Mouse (Mus musculus): ENCODE data around the gene Prdx3. TPM values are rescaled to one million over a fixed set of nuclear protein-coding genes. Genes with fewer than 3 reads are reported as not detected.
A peak's percentile ranks its signal among the peaks of the same experiment; 100 is the strongest.
"Not testable (repeated sequence)": the region's sequence is repeated elsewhere in the genome, so short reads cannot be mapped to it uniquely, and the experiment has no call there.

Prdx3 gene
- polyA plus RNA-seq, 1 experiment from 2014 or later: 93.8 TPM

GRCm38 (mm10) chr19:60890391-60891122 lies 16.2 kb upstream of the Prdx3 start:
- no peaks in the 10 kb centered on the region for H3K27me3 ChIP-seq
- peak; percentile 69 for ATAC-seq (ENCODE audit: low FRiP score)
- H3K9ac ChIP-seq: peak overlapping the region; percentile 84
- H3K4me3 ChIP-seq: peak overlapping the region; percentile 80
- H3K4me1 ChIP-seq (replicated peaks): peaks cover 29% of the 10 kb centered on the region
- WGBS: under 1% methylated on average over 38 of the region's 41 CpGs
- peak overlapping the region; percentile 60 for H3K4me2 ChIP-seq
- no peaks in the 10 kb centered on the region for H3K36me3 ChIP-seq
- no peaks in the 10 kb centered on the region for H3K9me3 ChIP-seq
- H3K27ac ChIP-seq: peak overlapping the region; percentile 96

- Histone ChIP-seq H3K9ac (peak within 1 kb of the TSS; percentile 84), H3K27ac (peak within 1 kb of the TSS; percentile 96), H3K36me3 (no peaks in the 10 kb centered on the region), H3K4me2 (peak within 1 kb of the TSS; percentile 60), H3K9me3 (no peaks in the 10 kb centered on the region), H3K4me1 (replicated peaks) (peaks cover 24% of the 10 kb centered on the region), H3K4me3 (peak within 1 kb of the TSS; percentile 80), H3K27me3 (no peaks in the 10 kb centered on the region)
- peak; percentile 99 for ATAC-seq (ENCODE audit: low FRiP score)
- under 1% methylated on average over 55 of the region's 55 CpGs for whole genome bisulfite sequencing
These were observed 15.5 kb upstream of the Prdx3 start, which contains the start of gene Grk5 for GRCm38 (mm10) chr19:60889714-60890315. Gene Grk5, plus strand, starts transcription at chr19:60889749.

GRCm38 (mm10) chr19:60889101-60889713 lies 14.9 kb upstream of the Prdx3 start:
- peak overlapping the region; percentile 96 for H3K27ac ChIP-seq
- ATAC-seq (ENCODE audit: low FRiP score): peak; percentile 11
- 5% methylated on average over 17 of the region's 17 CpGs for WGBS

GRCm38 (mm10) chr19:60887637-60888036 lies 13.3 kb upstream of the Prdx3 start:
- no peak overlapping the region for H3K4me3 ChIP-seq
- H3K9ac ChIP-seq: no peak overlapping the region
- no peaks in the 10 kb centered on the region for H3K27me3 ChIP-seq
- H3K4me1 ChIP-seq (replicated peaks): peaks cover 23% of the 10 kb centered on the region
- no peak overlapping the region for H3K27ac ChIP-seq
- 89% methylated on average over 2 of the region's 2 CpGs for WGBS
- H3K4me2 ChIP-seq: no peak overlapping the region
- ATAC-seq (ENCODE audit: low FRiP score): no peak
- H3K9me3 ChIP-seq: no peaks in the 10 kb centered on the region
- no peaks in the 10 kb centered on the region for H3K36me3 ChIP-seq

More at GRCm38 (mm10) chr19:60889101-60889713, 14.9 kb upstream of the Prdx3 start:
- peak overlapping the region; percentile 80 for H3K4me3 ChIP-seq
- peaks cover 24% of the 10 kb centered on the region for H3K4me1 ChIP-seq (replicated peaks)
- no peaks in the 10 kb centered on the region for H3K9me3 ChIP-seq
- no peaks in the 10 kb centered on the region for H3K36me3 ChIP-seq
- H3K4me2 ChIP-seq: peak overlapping the region; percentile 54
- H3K27me3 ChIP-seq: no peaks in the 10 kb centered on the region
- H3K9ac ChIP-seq: peak overlapping the region; percentile 84

DNA sequence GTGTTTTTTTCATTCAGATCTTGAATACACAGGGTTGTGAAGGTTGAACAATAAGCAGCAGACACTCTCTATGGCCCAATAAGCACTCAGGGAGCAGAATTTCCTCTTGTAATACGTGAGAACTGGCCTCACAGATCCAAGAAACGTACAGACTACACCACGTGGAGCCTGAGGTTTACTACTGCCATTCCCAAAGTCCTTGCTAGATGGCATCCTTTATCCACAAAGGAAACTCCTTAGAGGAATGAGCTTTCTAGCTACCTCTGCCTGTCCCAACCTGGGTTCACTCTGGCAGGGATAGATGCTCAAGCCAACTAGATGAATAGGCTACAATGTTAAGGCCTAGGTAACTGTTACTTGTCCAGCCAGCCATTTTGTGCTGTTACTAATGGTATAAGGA lies 8.8 kb upstream of the Prdx3 start:
- peak; percentile 52; the same call in 1 of the 2 replicates for ATAC-seq (ENCODE audit: low FRiP score)
- WGBS: 5% methylated on average over 3 of the region's 3 CpGs

DNA sequence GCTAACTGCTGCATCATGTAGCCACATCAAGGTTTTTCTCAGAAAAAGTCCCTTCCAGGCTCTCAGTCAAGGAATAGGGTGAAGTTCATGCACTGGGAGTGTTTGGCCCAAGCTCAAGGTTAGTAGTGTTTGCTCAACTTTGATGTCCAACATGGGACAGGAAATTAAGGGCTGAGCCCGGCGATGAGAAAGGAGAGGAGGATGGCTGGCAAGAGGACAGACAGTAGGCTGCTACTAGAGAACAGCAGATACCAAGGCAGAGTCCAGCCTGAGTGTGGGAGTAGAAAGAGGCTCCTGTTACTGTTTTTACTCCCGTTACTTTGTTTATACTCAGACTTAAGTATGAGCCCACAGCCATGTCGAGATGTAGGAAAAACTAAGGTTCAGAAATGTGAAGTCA lies 855 bp downstream of the Prdx3 start:
- no peaks in the 10 kb centered on the region for H3K27me3 ChIP-seq
- peak overlapping the region; percentile 74; the same call in 1 of the 2 replicates for H3K9ac ChIP-seq
- H3K27ac ChIP-seq: peak overlapping the region; percentile 1; the same call in 1 of the 2 replicates
- peak overlapping the region; percentile 69 for H3K4me2 ChIP-seq
- no peak for ATAC-seq (ENCODE audit: low FRiP score)
- H3K9me3 ChIP-seq: no peaks in the 10 kb centered on the region
- H3K4me3 ChIP-seq: peak overlapping the region; percentile 56
- peaks cover 9% of the 10 kb centered on the region for H3K36me3 ChIP-seq
- H3K4me1 ChIP-seq (replicated peaks): peaks cover 16% of the 10 kb centered on the region
- WGBS: 49% methylated on average over 4 of the region's 4 CpGs

More for the DNA sequence above, 8.8 kb upstream of the Prdx3 start:
- Histone ChIP-seq H3K4me2 (no peak overlapping the region), H3K4me1 (replicated peaks) (no peaks in the 10 kb centered on the region), H3K36me3 (no peaks in the 10 kb centered on the region), H3K9ac (no peak overlapping the region), H3K9me3 (no peaks in the 10 kb centered on the region), H3K27ac (no peak overlapping the region), H3K4me3 (no peak overlapping the region), H3K27me3 (no peaks in the 10 kb centered on the region)

GRCm38 (mm10) chr19:60872272-60872671 lies 2.1 kb downstream of the Prdx3 start:
- peaks cover 16% of the 10 kb centered on the region for H3K4me1 ChIP-seq (replicated peaks)
- H3K27me3 ChIP-seq: no peaks in the 10 kb centered on the region
- H3K4me2 ChIP-seq: no peak overlapping the region
- H3K4me3 ChIP-seq: no peak overlapping the region
- no peaks in the 10 kb centered on the region for H3K9me3 ChIP-seq
- no peak overlapping the region for H3K9ac ChIP-seq
- H3K27ac ChIP-seq: no peak overlapping the region
- 78% methylated on average over 1 of the region's 1 CpGs for WGBS
- ATAC-seq (ENCODE audit: low FRiP score): no peak
- peaks cover 17% of the 10 kb centered on the region for H3K36me3 ChIP-seq

- no peak overlapping the region for H3K4me2 ChIP-seq
- H3K9ac ChIP-seq: no peak overlapping the region
- H3K36me3 ChIP-seq: peaks cover 17% of the 10 kb centered on the region
- 94% methylated on average over 5 of the region's 5 CpGs for WGBS
- H3K9me3 ChIP-seq: no peaks in the 10 kb centered on the region
- no peaks in the 10 kb centered on the region for H3K27me3 ChIP-seq
- ATAC-seq (ENCODE audit: low FRiP score): no peak
- H3K4me3 ChIP-seq: no peak overlapping the region
- H3K27ac ChIP-seq: no peak overlapping the region
- peaks cover 16% of the 10 kb centered on the region for H3K4me1 ChIP-seq (replicated peaks)
These were observed 3.0 kb downstream of the Prdx3 start for GRCm38 (mm10) chr19:60871366-60871765.

DNA sequence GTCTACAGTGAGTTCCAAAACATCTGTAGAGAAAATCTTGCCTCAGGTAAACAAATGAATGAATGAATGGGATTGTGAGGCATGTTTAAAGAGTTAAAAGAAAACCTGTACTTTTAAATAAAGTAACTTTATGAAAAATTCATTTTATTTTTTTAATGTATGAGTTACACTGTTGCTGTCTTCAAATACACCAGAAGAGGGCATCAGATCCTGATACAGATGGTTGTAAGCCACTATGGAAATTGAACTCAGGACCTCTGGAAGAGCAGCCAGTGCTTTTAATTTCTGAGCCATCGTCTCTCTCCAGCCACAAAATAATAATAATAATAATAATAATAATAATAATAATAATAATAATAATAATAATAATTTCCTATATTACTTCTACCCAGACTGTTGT lies 3.9 kb downstream of the Prdx3 start:
- Histone ChIP-seq H3K9ac (no peak overlapping the region), H3K36me3 (peaks cover 17% of the 10 kb centered on the region), H3K4me3 (no peak overlapping the region), H3K4me2 (no peak overlapping the region), H3K4me1 (replicated peaks) (peaks cover 16% of the 10 kb centered on the region), H3K27me3 (no peaks in the 10 kb centered on the region), H3K27ac (no peak overlapping the region), H3K9me3 (no peaks in the 10 kb centered on the region)
- no peak for ATAC-seq (ENCODE audit: low FRiP score)
- 80% methylated on average over 1 of the region's 1 CpGs for WGBS

- 96% methylated on average over 4 of the region's 4 CpGs for WGBS
- H3K4me3 ChIP-seq; H3K9me3 ChIP-seq; ATAC-seq (ENCODE audit: low FRiP score); H3K27me3 ChIP-seq; H3K4me2 ChIP-seq; H3K27ac ChIP-seq; H3K9ac ChIP-seq; H3K4me1 ChIP-seq (replicated peaks): not testable (repeated sequence)
- peaks cover 26% of the 10 kb centered on the region for H3K36me3 ChIP-seq
These were observed 8.2 kb downstream of the Prdx3 start for GRCm38 (mm10) chr19:60866169-60866568.

DNA sequence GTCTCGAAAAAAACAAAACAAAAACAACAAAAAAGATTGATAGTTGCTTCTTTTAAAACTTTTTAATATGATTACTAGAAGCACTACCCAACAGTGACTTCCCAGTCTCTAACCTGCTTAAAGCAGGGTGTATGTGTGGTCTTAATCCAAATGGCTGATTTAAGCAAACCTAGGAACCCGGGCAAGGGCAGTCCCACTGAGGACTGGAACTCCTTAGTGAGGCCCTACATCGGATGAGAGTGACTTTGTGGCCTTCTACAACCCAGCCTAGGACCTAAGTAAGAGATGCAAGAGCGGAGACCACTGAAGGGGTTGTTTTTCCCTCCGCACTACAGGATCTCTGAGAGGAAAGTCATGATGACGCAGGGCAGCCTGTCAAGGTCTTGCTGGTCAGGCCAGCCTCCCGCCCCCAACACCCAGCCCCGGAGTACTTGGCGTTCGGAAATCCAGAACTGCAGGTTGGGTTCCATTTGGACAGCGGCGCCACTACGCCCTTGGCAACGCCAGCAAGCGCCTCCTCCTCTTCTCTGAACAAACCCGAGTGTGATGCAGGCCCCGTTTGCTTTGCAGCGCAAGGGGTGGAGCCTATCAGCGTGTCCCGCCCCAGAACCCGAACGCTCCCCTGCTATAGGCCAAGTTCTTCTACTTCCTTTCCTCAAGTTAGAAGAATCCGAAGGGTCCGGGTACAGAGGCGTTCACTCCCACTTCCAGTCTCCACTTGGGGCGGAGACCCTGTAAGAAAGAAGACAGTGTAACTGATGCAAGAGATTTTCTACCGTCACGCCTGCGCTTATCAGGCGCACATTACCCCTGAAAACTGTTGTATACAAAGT lies 13.3 kb downstream of the Prdx3 start, which contains the start of gene Sfxn4:
Sfxn4 (minus strand) TSS at position 612 of the 833 bp plus-strand sequence.
- peaks cover 12% of the 10 kb centered on the region; the same call in 1 of the 2 replicates for H3K4me1 ChIP-seq (replicated peaks)
- peak; percentile 99 for ATAC-seq (ENCODE audit: low FRiP score)
- H3K27ac ChIP-seq: peak within 1 kb of the TSS; percentile 82
- no peaks in the 10 kb centered on the region for H3K9me3 ChIP-seq
- no peaks in the 10 kb centered on the region for H3K27me3 ChIP-seq
- WGBS: 2% methylated on average over 30 of the region's 30 CpGs
- peak within 1 kb of the TSS; percentile 69 for H3K4me2 ChIP-seq
- peak within 1 kb of the TSS; percentile 79 for H3K9ac ChIP-seq
- peaks cover 16% of the 10 kb centered on the region for H3K36me3 ChIP-seq
- peak within 1 kb of the TSS; percentile 62 for H3K4me3 ChIP-seq

DNA sequence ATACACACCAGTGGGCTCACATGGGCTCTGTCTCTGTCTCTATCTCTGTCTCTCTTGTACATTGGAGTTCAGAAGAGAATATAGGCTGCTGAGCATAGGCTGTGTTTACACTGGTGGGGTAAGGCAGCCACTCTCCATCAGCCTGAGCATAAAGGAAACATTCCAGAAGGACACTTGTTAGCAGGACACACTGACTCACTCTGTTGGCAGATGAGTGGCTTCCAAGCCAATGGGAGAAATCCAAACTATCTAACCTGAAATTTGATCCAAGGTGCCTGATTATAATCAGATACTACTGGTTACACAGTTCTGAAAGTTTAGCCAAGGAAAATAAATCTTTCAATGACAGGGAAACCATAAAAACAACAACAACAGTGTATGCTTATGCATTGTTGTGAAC lies 28.6 kb downstream of the Prdx3 start:
- ATAC-seq (ENCODE audit: low FRiP score): no peak
- peaks cover 59% of the 10 kb centered on the region for H3K36me3 ChIP-seq

More for the DNA sequence above, 28.6 kb downstream of the Prdx3 start:
- no peak overlapping the region for H3K9ac ChIP-seq
- no peaks in the 10 kb centered on the region for H3K27me3 ChIP-seq
- H3K4me2 ChIP-seq: no peak overlapping the region
- H3K4me3 ChIP-seq: no peak overlapping the region
- H3K9me3 ChIP-seq: no peaks in the 10 kb centered on the region
- no peaks in the 10 kb centered on the region for H3K4me1 ChIP-seq (replicated peaks)
- no peak overlapping the region for H3K27ac ChIP-seq
